Mouse (Mus musculus): ENCODE results near the gene Cacna1f.

- TF ChIP-seq CTCF (IDR thresholded peaks at IDR 0.05; ENCODE audit: borderline replicate concordance, extremely low read depth, insufficient read depth, insufficient read length) (no peak), POLR2A (IDR thresholded peaks at IDR 0.05; ENCODE audit: borderline replicate concordance, extremely low read depth, insufficient read depth, insufficient read length, poor library complexity, severe bottlenecking) (no peak)
Observed at GRCm38 (mm10) chrX:7674284-7675000, 67.6 kb downstream of the Cacna1f start.

Measured in brain, embryonic 14.5 days (tissue).